Mouse (Mus musculus): Measurements from ENCODE around the gene Olfr1410.

Olfr1410 gene

GRCm38 (mm10) chr1:92605482-92605881 lies at the start of gene Olfr1410:
Gene Olfr1410 (plus strand): TSS chr1:92605782.
- DNase-seq (ENCODE audit: low spot score), result no peak

GRCm38 (mm10) chr1:92571022-92571421 lies 34.6 kb upstream of the Olfr1410 start, which contains the start of gene Olfr1413:
Gene Olfr1413 (plus strand): TSS chr1:92571322.
- DNase-seq (ENCODE audit: low spot score), result no peak

GRCm38 (mm10) chr1:92585479-92585878 lies 20.1 kb upstream of the Olfr1410 start, which contains the start of gene Olfr1412:
Gene Olfr1412 (plus strand): TSS chr1:92585779.
- no peak for DNase-seq (ENCODE audit: low spot score)

- DNase-seq (ENCODE audit: low spot score), result no peak
Observed at GRCm38 (mm10) chr1:92594111-92594510, 11.5 kb upstream of the Olfr1410 start, which contains the start of gene Olfr1411. Gene Olfr1411 (plus strand): TSS chr1:92594411.

GRCm38 (mm10) chr1:92596019-92596418 lies 9.6 kb upstream of the Olfr1410 start:
- no peak for DNase-seq (ENCODE audit: low spot score)

GRCm38 (mm10) chr1:92607711-92608110 lies 2.1 kb downstream of the Olfr1410 start:
- DNase-seq (ENCODE audit: low spot score), result no peak

- DNase-seq (ENCODE audit: low spot score), result peak; percentile 56
Observed at GRCm38 (mm10) chr1:92611008-92611407, 5.4 kb downstream of the Olfr1410 start.

GRCm38 (mm10) chr1:92613175-92613574 lies 7.6 kb downstream of the Olfr1410 start:
- no peak for DNase-seq (ENCODE audit: low spot score)

- no peak for DNase-seq (ENCODE audit: low spot score)
Observed at GRCm38 (mm10) chr1:92614516-92614915, 8.9 kb downstream of the Olfr1410 start.

GRCm38 (mm10) chr1:92616046-92616445 lies 10.5 kb downstream of the Olfr1410 start:
- DNase-seq (ENCODE audit: low spot score), result no peak

GRCm38 (mm10) chr1:92617488-92617887 lies 11.9 kb downstream of the Olfr1410 start, which contains the start of gene Olfr12:
Gene Olfr12 (plus strand): TSS chr1:92617788.
- DNase-seq (ENCODE audit: low spot score), result no peak

- DNase-seq (ENCODE audit: low spot score), result no peak
Observed at GRCm38 (mm10) chr1:92618360-92618759, 12.8 kb downstream of the Olfr1410 start.

- no peak for DNase-seq (ENCODE audit: low spot score)
Observed at GRCm38 (mm10) chr1:92628227-92628626, 22.6 kb downstream of the Olfr1410 start.

GRCm38 (mm10) chr1:92632196-92632595 lies 26.6 kb downstream of the Olfr1410 start:
- no peak for DNase-seq (ENCODE audit: low spot score)

- DNase-seq (ENCODE audit: low spot score), result no peak
Observed at GRCm38 (mm10) chr1:92632948-92633347, 27.4 kb downstream of the Olfr1410 start.

- DNase-seq (ENCODE audit: low spot score), result no peak
Observed at GRCm38 (mm10) chr1:92633726-92634125, 28.1 kb downstream of the Olfr1410 start.

- DNase-seq (ENCODE audit: low spot score), result no peak
Observed at GRCm38 (mm10) chr1:92634569-92634968, 29.0 kb downstream of the Olfr1410 start.

GRCm38 (mm10) chr1:92634976-92635599 lies 29.5 kb downstream of the Olfr1410 start:
- no peak for DNase-seq (ENCODE audit: low spot score)

GRCm38 (mm10) chr1:92636015-92636414 lies 30.4 kb downstream of the Olfr1410 start:
- no peak for DNase-seq (ENCODE audit: low spot score)

- no peak for DNase-seq (ENCODE audit: low spot score)
Observed at GRCm38 (mm10) chr1:92636676-92637075, 31.1 kb downstream of the Olfr1410 start.

- DNase-seq (ENCODE audit: low spot score), result no peak
Observed at GRCm38 (mm10) chr1:92637501-92638172, 32.1 kb downstream of the Olfr1410 start.

- no peak for DNase-seq (ENCODE audit: low spot score)
Observed at GRCm38 (mm10) chr1:92638181-92638580, 32.6 kb downstream of the Olfr1410 start.

- no peak for DNase-seq (ENCODE audit: low spot score)
Observed at GRCm38 (mm10) chr1:92638736-92639135, 33.2 kb downstream of the Olfr1410 start.
